Mouse (Mus musculus) left cerebral cortex, adult 9 months (tissue): ENCODE measurements around the gene Tcf7l2.
A peak's percentile ranks its signal among the peaks of the same experiment; 100 is the strongest.

ENCODE experiments used
- DNase-seq, 2 experiments: peaks; one replicate each; pipeline ENCODE4 v3.0.0; 2022; ENCODE audit warnings: low spot score in 2 of 2

The Tcf7l2 gene

GRCm38 (mm10) chr19:55860009-55860743, 118.6 kb downstream of the Tcf7l2 start:
- no peak for DNase-seq

DNA sequence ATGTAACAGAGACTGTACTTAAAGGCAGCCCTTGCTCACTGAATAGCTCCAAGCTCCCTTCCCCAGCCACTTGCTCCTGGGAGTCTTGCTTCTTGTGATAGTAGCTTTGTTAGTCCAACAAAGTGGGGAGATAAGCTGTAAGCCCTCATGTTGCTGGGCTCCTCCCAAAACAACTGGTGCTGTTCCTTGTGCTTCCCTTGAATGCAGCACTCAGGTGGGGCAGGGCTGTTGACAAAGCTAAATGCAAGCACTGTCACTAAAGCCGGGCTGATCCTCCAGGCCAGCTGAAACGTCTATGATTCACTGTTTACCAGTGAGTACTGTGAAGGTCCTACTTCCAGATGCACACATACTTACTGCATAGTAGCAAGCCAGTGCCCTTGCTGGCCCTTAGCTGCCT, 120.1 kb downstream of the Tcf7l2 start:
- no peak for DNase-seq

- DNase-seq: no peak
Observed at GRCm38 (mm10) chr19:55862559-55862958, 120.9 kb downstream of the Tcf7l2 start.

- DNase-seq: no peak
Observed at GRCm38 (mm10) chr19:55865049-55865448, 123.4 kb downstream of the Tcf7l2 start.

DNA sequence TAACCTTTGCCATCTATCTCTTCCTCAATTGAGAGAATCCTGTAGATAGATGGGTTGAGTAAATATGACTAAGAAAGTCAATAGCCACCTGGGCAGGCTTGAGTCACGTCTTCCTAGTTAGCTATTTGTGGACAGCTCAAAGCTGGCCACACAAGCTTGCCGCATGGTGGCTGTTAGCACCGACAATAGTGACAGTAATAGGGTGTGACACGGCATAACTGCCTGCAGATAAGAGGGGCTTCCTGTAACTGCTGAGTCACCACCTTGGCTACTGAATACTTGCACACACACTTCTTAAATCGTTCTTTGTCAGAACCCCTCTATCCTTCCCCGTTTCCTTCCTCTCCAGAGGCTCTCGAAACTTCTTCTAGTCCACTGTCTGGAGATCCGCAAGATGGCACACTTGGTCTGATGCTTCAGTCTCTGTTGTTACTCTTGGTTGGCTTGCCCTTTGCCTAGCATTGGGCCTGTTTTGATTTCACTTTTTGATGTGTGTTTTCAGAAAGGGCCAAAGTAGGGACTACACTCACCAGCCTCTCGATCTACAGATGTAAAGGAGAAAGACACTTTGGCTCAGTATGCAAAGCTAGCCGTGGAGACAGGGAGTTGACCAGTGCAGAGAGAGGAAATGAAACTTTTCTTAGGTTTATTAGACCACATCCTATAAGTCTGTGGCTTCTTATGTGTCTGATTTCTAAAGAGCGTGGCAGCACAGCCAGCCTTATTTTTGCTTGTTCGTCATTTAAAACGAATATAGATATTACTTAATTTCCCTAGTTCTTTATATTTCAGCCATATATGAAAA, 124.4 kb downstream of the Tcf7l2 start:
- no peak for DNase-seq

- DNase-seq: no peak
Observed at GRCm38 (mm10) chr19:55867255-55867654, 125.6 kb downstream of the Tcf7l2 start.

- no peak for DNase-seq
Observed at GRCm38 (mm10) chr19:55867905-55868304, 126.3 kb downstream of the Tcf7l2 start.

DNA sequence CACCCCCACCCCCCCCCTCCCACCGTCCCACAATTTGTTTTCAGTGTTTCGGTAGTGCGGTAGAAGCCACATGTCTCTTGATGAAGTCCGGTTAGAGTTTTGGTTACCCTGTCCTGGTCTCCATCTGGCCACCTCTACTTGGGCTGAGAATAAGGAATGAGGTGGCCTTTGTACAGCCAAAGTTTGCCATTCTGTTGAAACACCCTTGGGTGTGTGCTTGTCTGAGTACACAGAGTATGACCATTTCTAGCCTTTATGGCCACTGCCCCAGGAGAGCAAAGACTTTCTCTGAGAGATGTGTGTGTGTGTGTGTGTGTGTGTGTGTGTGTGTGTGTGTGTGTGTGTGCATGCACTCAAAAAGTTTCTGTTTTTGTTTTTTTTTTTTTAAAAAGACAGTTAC, 127.0 kb downstream of the Tcf7l2 start:
- DNase-seq: no peak

GRCm38 (mm10) chr19:55870825-55871224, 129.2 kb downstream of the Tcf7l2 start:
- DNase-seq: no peak

- no peak for DNase-seq
Observed at GRCm38 (mm10) chr19:55871496-55871895, 129.9 kb downstream of the Tcf7l2 start.

GRCm38 (mm10) chr19:55873221-55873620, 131.6 kb downstream of the Tcf7l2 start:
- no peak for DNase-seq

DNA sequence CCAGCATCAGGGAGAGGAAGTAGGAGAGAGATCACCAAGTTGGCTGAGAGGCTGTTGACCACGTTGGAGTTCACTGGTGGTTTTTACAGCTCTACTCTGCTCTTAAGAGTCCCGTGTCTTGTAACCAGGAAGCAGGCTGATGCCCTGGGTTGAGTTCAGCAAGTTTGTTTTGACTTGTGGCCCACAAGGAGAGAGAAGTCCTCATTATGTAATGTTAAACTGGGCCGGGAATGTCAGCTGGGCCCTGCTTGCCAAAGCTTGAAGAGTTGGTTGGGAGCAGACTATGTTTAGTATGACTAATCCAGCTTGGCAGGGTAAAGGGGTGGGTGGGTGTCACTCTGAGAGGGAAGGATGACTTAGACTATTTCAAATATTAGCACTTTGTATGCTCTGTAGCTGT, 134.9 kb downstream of the Tcf7l2 start:
- DNase-seq: peak; percentile 20 to 22

DNA sequence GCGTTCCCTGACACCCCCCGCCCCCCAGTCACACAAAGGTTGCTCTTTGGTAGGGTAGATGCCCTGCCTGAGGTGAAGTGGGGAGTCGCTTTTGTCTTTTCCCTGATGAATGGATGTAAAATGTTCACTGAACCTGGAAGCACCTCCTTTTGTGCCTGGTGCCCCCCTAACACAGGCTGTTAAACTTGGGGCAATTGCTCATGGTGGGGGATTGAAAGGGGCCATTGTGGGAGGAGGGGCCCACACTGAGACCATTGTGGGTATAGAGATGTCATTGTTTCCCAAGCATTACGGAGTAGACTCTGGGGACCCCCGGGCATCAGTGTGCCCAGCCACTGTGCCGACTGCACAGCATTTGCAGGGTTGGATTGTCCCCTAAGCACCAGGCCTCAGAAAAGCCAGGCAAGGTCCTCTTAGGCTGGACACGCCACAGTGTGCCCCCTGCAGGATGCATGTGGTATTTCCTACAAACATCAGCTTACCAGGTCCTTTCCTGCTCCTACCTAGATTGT, 135.8 kb downstream of the Tcf7l2 start:
- peak in 1 of 2 experiments; percentile 56 for DNase-seq

DNA sequence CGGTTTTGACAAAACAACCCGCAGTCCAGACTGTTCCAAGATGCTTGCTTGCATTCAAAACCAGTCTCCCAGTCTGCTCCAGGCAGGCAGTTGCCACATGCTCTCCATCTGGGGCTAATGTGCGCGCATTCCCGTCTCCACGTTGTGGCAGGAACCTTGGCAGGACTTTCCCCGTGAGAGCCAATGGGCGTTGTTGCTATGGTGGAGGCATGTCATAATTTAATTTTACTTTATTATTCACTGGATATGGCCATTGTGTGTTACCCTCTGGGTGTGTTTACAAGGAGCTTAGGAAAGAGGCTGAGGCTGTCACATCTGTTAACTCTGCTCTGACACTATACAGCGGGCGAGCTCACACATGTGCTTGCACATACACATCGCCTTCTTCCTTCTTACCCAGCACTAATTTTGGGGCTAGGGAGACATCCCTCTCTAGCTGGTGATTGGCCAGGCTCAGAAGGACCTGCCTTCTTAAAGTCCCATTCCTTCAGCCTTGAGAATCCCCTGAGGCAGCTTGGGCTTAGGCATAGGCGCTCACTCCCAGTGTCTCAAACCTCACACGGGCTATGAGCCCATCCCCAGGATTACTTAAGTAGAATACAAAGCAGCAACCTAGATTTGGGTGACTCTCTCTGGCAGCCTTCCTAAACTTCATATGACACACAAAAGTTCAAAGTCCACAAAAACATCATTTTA, 139.2 kb downstream of the Tcf7l2 start:
- DNase-seq: peak in 1 of 2 experiments; percentile 7

DNA sequence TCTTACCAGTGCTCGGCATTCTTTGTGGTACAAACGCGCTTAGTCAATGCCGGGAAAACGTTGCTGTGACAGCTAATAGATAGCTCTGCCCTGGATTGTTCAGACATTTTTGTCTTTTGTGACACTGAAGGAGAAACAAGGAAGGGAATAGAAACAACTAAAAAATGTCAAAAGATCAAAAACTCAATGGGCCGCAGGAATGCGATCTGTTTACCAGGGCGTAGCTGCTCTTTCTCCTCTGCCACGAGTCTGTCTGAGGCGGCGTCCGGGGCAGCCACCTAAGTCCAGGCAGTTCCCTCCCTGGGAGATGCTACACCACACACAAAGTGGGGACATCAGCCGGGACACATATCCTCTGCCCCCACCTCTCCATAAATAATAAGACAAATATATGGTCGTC, 144.9 kb downstream of the Tcf7l2 start:
- DNase-seq: no peak

GRCm38 (mm10) chr19:55891692-55892183, 150.1 kb downstream of the Tcf7l2 start:
- DNase-seq: no peak

DNA sequence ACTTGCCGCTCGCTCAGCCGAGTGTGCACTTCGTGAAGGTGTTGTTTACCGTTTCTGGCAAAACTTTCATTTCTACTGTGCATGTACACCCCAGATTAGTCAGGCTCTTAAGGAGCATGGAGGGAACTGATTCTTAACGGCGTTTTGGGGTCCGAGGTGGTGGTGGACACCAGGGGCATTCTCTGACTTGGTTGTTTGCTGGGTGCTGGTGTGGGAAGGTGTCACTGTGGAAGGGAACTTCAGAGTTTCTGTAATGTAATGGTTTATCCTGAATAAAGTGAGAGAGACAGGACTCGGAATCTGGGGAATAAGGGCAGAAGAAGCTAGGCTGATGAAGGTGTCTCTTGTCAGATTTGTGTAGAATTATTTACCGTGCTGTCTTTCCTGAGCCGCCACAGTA, 151.9 kb downstream of the Tcf7l2 start:
- no peak for DNase-seq

DNA sequence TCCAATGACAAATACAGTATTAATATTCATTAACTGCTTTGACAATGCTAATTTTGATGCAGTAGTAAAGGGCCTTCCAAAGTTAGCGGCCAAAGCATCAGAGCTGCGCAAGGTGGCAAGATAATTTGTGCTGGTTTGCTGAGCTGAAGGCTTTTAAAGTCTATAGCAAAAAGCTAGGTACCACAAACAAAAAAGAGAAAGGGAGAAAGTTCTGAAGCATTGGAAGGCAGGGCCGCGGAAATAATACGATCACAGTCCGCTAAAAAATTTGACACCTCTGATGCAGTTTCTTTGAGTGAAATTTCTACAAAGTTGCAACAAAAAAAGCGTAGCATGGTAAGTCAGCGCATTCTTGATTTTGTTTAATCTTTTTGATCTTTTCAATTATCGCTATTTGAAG, 152.8 kb downstream of the Tcf7l2 start:
- no peak for DNase-seq

GRCm38 (mm10) chr19:55895317-55895716, 153.7 kb downstream of the Tcf7l2 start:
- DNase-seq: peak in 1 of 2 experiments; percentile 15

DNA sequence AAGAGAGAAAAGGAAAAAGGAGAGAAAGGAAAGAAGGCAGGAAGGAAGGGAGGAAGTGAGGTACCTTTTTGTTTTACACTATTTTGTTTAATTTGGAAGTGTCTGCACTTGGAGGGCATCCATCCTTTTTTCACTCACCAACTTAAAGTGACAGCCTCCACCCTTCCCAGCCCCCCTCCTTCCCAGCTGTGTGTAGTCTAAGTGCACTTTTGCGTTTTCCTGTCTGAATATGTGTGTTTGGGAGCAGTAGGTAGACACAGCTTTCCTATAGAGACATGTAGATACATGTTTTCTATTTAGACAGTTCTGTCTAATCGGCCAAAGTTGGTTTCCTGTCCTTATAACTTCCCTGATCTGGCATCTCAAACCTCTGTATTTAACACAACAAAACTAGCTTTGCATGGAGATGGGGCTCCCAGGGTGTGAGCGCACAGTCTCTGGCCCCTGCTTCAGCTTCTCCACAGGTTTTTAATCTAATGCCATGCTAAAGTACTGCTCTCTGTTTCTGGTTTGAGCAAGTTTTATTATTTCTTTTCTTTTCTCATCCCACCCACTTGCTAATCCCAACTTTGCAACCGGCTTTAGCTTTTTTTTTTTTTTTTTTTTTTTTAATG, 154.3 kb downstream of the Tcf7l2 start:
- no peak for DNase-seq

GRCm38 (mm10) chr19:55896629-55897028, 155.0 kb downstream of the Tcf7l2 start:
- DNase-seq: no peak
